ENCODE assay signal across 8 mouse cellular contexts in genomic region chr17:32283341-32283740, GRCm38 (mm10). TPM values are rescaled to one million over a fixed set of nuclear protein-coding genes. Genes with fewer than 3 reads are reported as not detected.
DNase-seq lines count a peak whose midpoint lies in the region; ATAC-seq and TF ChIP-seq lines count a peak whose summit lies in the region.

No protein-coding gene starts in this region.

- peak overlapping the region; percentile 70 for H3K4me2 ChIP-seq in kidney, embryonic 14.5 days (replicated peaks; ENCODE audit: low read depth, low read length)
- peak overlapping the region; percentile 79 for H3K4me2 ChIP-seq in lung, postnatal 0 days (replicated peaks; ENCODE audit: low read depth, low read length)
- peak overlapping the region; percentile 72 for H3K4me2 ChIP-seq in stomach, embryonic 16.5 days (ENCODE audit: low read depth, low read length)

- no peaks in the 10 kb centered on the region for H3K9me3 ChIP-seq in megakaryocyte, embryonic 14.5 days
- H3K9me3 ChIP-seq in heart, embryonic 10.5 days = no peaks in the 10 kb centered on the region
- no peaks in the 10 kb centered on the region for H3K9me3 ChIP-seq in kidney, embryonic 14.5 days (ENCODE audit: control insufficient read depth, low read length)
- no peaks in the 10 kb centered on the region for H3K9me3 ChIP-seq in lung, postnatal 0 days (ENCODE audit: low read length)
- no peaks in the 10 kb centered on the region for H3K9me3 ChIP-seq in stomach, embryonic 16.5 days (replicated peaks; ENCODE audit: control insufficient read depth, low read length)

- H3K27ac ChIP-seq in heart, embryonic 10.5 days = peak overlapping the region; percentile 100
- H3K27ac ChIP-seq in kidney, embryonic 14.5 days (ENCODE audit: low read depth, low read length) = peak overlapping the region; percentile 99
- H3K27ac ChIP-seq in lung, postnatal 0 days (ENCODE audit: low read length) = peak overlapping the region; percentile 99
- peak overlapping the region; percentile 99 for H3K27ac ChIP-seq in stomach, embryonic 16.5 days (ENCODE audit: low read length)

- DNase-seq in c-Kit-positive CD71-positive TER-119-positive erythroid progenitor cells, embryonic 14.5 days (ENCODE audit: low spot score) = peak; percentile 27
- no peak for DNase-seq in heart, embryonic 10.5 days (ENCODE audit: low spot score)
- peak; percentile 68 for DNase-seq in lung, postnatal 0 days (ENCODE audit: low spot score)
- no peak for DNase-seq in layer of hippocampus, postnatal 25 days (ENCODE audit: extremely low spot score in 1 of 2, low spot score in 1 of 2)

- no peak for TF ChIP-seq CTCF in lung, postnatal 0 days (IDR thresholded peaks at IDR 0.05)

- TF ChIP-seq EP300 in lung, postnatal 0 days (IDR thresholded peaks at IDR 0.05) = no peak

- no peak for ATAC-seq in megakaryocyte, adult 5-6 weeks (ENCODE audit: poor library complexity, severe bottlenecking)
- no peak for ATAC-seq in kidney, embryonic 14.5 days (ENCODE audit: low FRiP score, low TSS enrichment)
- peak; percentile 23; the same call in 1 of the 2 replicates for ATAC-seq in lung, postnatal 0 days
- no peak for ATAC-seq in stomach, embryonic 16.5 days (ENCODE audit: insufficient read depth, low FRiP score)

- H3K9ac ChIP-seq in kidney, embryonic 14.5 days (ENCODE audit: low read depth, low read length) = peak overlapping the region; percentile 98
- peak overlapping the region; percentile 94 for H3K9ac ChIP-seq in lung, postnatal 0 days (replicated peaks; ENCODE audit: low read depth)
- peak overlapping the region; percentile 99 for H3K9ac ChIP-seq in stomach, embryonic 16.5 days (ENCODE audit: low read length)

- WGBS in heart, embryonic 10.5 days = 6% methylated on average over 7 of the region's 7 CpGs
- 11% methylated on average over 7 of the region's 7 CpGs for WGBS in kidney, embryonic 14.5 days
- WGBS in lung, postnatal 0 days = 3% methylated on average over 7 of the region's 7 CpGs
- WGBS in stomach, embryonic 16.5 days = 6% methylated on average over 7 of the region's 7 CpGs

- H3K4me3 ChIP-seq in megakaryocyte, embryonic 14.5 days (replicated peaks) = peak overlapping the region; percentile 98
- H3K4me3 ChIP-seq in heart, embryonic 10.5 days = peak overlapping the region; percentile 95
- peak overlapping the region; percentile 97 for H3K4me3 ChIP-seq in kidney, embryonic 14.5 days (ENCODE audit: low read length)
- H3K4me3 ChIP-seq in lung, postnatal 0 days (ENCODE audit: low read depth, low read length) = peak overlapping the region; percentile 96
- H3K4me3 ChIP-seq in stomach, embryonic 16.5 days (replicated peaks; ENCODE audit: low read length) = peak overlapping the region; percentile 97

- peaks cover 8% of the 10 kb centered on the region for H3K36me3 ChIP-seq in megakaryocyte, embryonic 14.5 days (replicated peaks; ENCODE audit: low read length)
- no peaks in the 10 kb centered on the region for H3K36me3 ChIP-seq in heart, embryonic 10.5 days
- H3K36me3 ChIP-seq in kidney, embryonic 14.5 days (ENCODE audit: control insufficient read depth, insufficient read depth, low read length) = no peaks in the 10 kb centered on the region
- H3K36me3 ChIP-seq in lung, postnatal 0 days (ENCODE audit: insufficient read depth, low read length) = no peaks in the 10 kb centered on the region
- no peaks in the 10 kb centered on the region for H3K36me3 ChIP-seq in stomach, embryonic 16.5 days (ENCODE audit: control insufficient read depth, insufficient read depth, low read length)

- H3K27me3 ChIP-seq in megakaryocyte, embryonic 14.5 days (replicated peaks) = no peaks in the 10 kb centered on the region
- no peaks in the 10 kb centered on the region for H3K27me3 ChIP-seq in heart, embryonic 10.5 days (ENCODE audit: insufficient read depth, poor library complexity, severe bottlenecking)
- no peaks in the 10 kb centered on the region for H3K27me3 ChIP-seq in kidney, embryonic 14.5 days (ENCODE audit: control insufficient read depth, insufficient read depth, low read length)
- H3K27me3 ChIP-seq in lung, postnatal 0 days (replicated peaks; ENCODE audit: insufficient read depth, low read length) = no peaks in the 10 kb centered on the region
- no peaks in the 10 kb centered on the region for H3K27me3 ChIP-seq in stomach, embryonic 16.5 days (ENCODE audit: control insufficient read depth, insufficient read depth, low read length)

- H3K4me1 ChIP-seq in megakaryocyte, embryonic 14.5 days = peaks cover 43% of the 10 kb centered on the region
- H3K4me1 ChIP-seq in heart, embryonic 10.5 days = peaks cover 15% of the 10 kb centered on the region; the same call in 1 of the 2 replicates
- peaks cover 24% of the 10 kb centered on the region for H3K4me1 ChIP-seq in kidney, embryonic 14.5 days (ENCODE audit: control insufficient read depth, insufficient read depth, low read length)
- H3K4me1 ChIP-seq in lung, postnatal 0 days (ENCODE audit: insufficient read depth, low read depth, low read length) = peaks cover 4% of the 10 kb centered on the region; the same call in 1 of the 2 replicates
- H3K4me1 ChIP-seq in stomach, embryonic 16.5 days (ENCODE audit: control insufficient read depth, insufficient read depth, low read length) = peaks cover 18% of the 10 kb centered on the region

RNA-seq across cellular contexts. Expression of gene Brd4, which starts 1.2 kb away (rescaled TPM):
- 125 and 148 TPM in 2 replicates for polyA plus RNA-seq in megakaryocyte, embryonic 14.5 days (2012; ENCODE audit: insufficient read depth, low replicate concordance)
- total RNA-seq in megakaryocyte, adult 5-6 weeks (2015) = 128 and 143 TPM in 2 replicates
- total RNA-seq in megakaryocyte, adult 5-6 weeks (2017) = 20.7 and 30.3 TPM in 2 replicates
- polyA plus RNA-seq in heart, embryonic 10.5 days (2016; fragmentation: Nextera tagmentation; extraction: Ambion mirVana) = 73.1 and 105 TPM in 2 replicates
- 94.5 and 132 TPM in 2 replicates for polyA plus RNA-seq in kidney, embryonic 14.5 days (2014; fragmentation: Nextera tagmentation; extraction: Ambion mirVana)
- 33.3 and 37.3 TPM in 2 replicates for polyA plus RNA-seq in lung, postnatal 0 days (2015; fragmentation: Nextera tagmentation; extraction: Ambion mirVana)
- polyA plus RNA-seq in stomach, embryonic 16.5 days (2015; fragmentation: Nextera tagmentation; extraction: Ambion mirVana) = 51.7 and 58.0 TPM in 2 replicates
- total RNA-seq in layer of hippocampus, postnatal 25 days (2021) = 100 to 1,000 TPM; 104 to 117 TPM

RNA-seq across cellular contexts. Expression of gene Akap8, which starts 37.7 kb away (rescaled TPM):
- polyA plus RNA-seq in megakaryocyte, embryonic 14.5 days (2012; ENCODE audit: insufficient read depth, low replicate concordance) = 67.7 and 79.9 TPM in 2 replicates
- 43.5 and 49.8 TPM in 2 replicates for total RNA-seq in megakaryocyte, adult 5-6 weeks (2015)
- 91.5 and 103 TPM in 2 replicates for total RNA-seq in megakaryocyte, adult 5-6 weeks (2017)
- 100 and 115 TPM in 2 replicates for polyA plus RNA-seq in heart, embryonic 10.5 days (2016; fragmentation: Nextera tagmentation; extraction: Ambion mirVana)
- 60.6 and 62.7 TPM in 2 replicates for polyA plus RNA-seq in kidney, embryonic 14.5 days (2014; fragmentation: Nextera tagmentation; extraction: Ambion mirVana)
- polyA plus RNA-seq in lung, postnatal 0 days (2015; fragmentation: Nextera tagmentation; extraction: Ambion mirVana) = 30.2 and 34.0 TPM in 2 replicates
- polyA plus RNA-seq in stomach, embryonic 16.5 days (2015; fragmentation: Nextera tagmentation; extraction: Ambion mirVana) = 94.7 and 98.8 TPM in 2 replicates
- 10 to 100 TPM; 68.1 to 92.0 TPM for total RNA-seq in layer of hippocampus, postnatal 25 days (2021)

Comparison
In these comparisons a context has a peak if more than half of its experiments do, and no peak if none do; other contexts are left out.
1. DNase-seq: peak in c-Kit-positive CD71-positive TER-119-positive erythroid progenitor cells, embryonic 14.5 days (single experiment) and lung, postnatal 0 days (single experiment); none in heart, embryonic 10.5 days (single experiment) and layer of hippocampus, postnatal 25 days (0 of 2).
2. Peak in every context shown above with its lines, with median percentiles within 50 percentile points of each other: H3K4me3 ChIP-seq, H3K27ac ChIP-seq, H3K4me2 ChIP-seq and H3K9ac ChIP-seq.